Mouse (Mus musculus): ENCODE measurements at regions not wholly inside any gene's neighbourhood (a gene's known extent, or its start where the extent isn't known, plus 50 kb on each side); places are given as distances from the start of the nearest gene placed in this dataset.

GRCm38 (mm10) chr10:118993819-118994574, 124.0 kb upstream of the Dyrk2 start:
- no peak for ATAC-seq (ENCODE audit: insufficient read depth, low FRiP score, low read depth)
- Histone ChIP-seq H3K4me1 (no peaks in the 10 kb centered on the region), H3K27ac (no peak overlapping the region), H3K9me3 (no peaks in the 10 kb centered on the region), H3K9ac (no peak overlapping the region), H3K4me2 (no peak overlapping the region), H3K4me3 (replicated peaks) (no peak overlapping the region), H3K36me3 (no peaks in the 10 kb centered on the region), H3K27me3 (replicated peaks) (no peaks in the 10 kb centered on the region)
- WGBS: 58% methylated on average over 15 of the region's 15 CpGs

- Histone ChIP-seq H3K9ac (no peak overlapping the region), H3K4me2 (no peak overlapping the region), H3K27me3 (replicated peaks) (no peaks in the 10 kb centered on the region), H3K27ac (no peak overlapping the region), H3K4me3 (replicated peaks) (no peak overlapping the region), H3K9me3 (no peaks in the 10 kb centered on the region), H3K36me3 (no peaks in the 10 kb centered on the region), H3K4me1 (no peaks in the 10 kb centered on the region)
- WGBS: 47% methylated on average over 7 of the region's 7 CpGs
- ATAC-seq (ENCODE audit: insufficient read depth, low FRiP score, low read depth): no peak
Observed at GRCm38 (mm10) chr10:118991213-118991612, 121.2 kb upstream of the Dyrk2 start.

- no peak for ATAC-seq (ENCODE audit: insufficient read depth, low FRiP score, low read depth)
- WGBS: 80% methylated on average over 6 of the region's 6 CpGs
- H3K9ac ChIP-seq: no peak overlapping the region
Observed at GRCm38 (mm10) chr10:118990500-118990899, 120.5 kb upstream of the Dyrk2 start.

GRCm38 (mm10) chr10:118989812-118990211, 119.8 kb upstream of the Dyrk2 start:
- no peak overlapping the region for H3K27ac ChIP-seq
- H3K9ac ChIP-seq: no peak overlapping the region
- no peaks in the 10 kb centered on the region for H3K4me1 ChIP-seq
- ATAC-seq (ENCODE audit: insufficient read depth, low FRiP score, low read depth): no peak
- H3K27me3 ChIP-seq (replicated peaks): no peaks in the 10 kb centered on the region
- no peak overlapping the region for H3K4me2 ChIP-seq
- 66% methylated on average over 10 of the region's 10 CpGs for WGBS
- no peak overlapping the region for H3K4me3 ChIP-seq (replicated peaks)
- H3K9me3 ChIP-seq: no peaks in the 10 kb centered on the region
- H3K36me3 ChIP-seq: no peaks in the 10 kb centered on the region

More at GRCm38 (mm10) chr10:118990500-118990899, 120.5 kb upstream of the Dyrk2 start:
- Histone ChIP-seq H3K4me3 (replicated peaks) (no peak overlapping the region), H3K27ac (no peak overlapping the region), H3K4me1 (no peaks in the 10 kb centered on the region), H3K36me3 (no peaks in the 10 kb centered on the region), H3K27me3 (replicated peaks) (no peaks in the 10 kb centered on the region), H3K9me3 (no peaks in the 10 kb centered on the region), H3K4me2 (no peak overlapping the region)

- Histone ChIP-seq H3K9ac (no peak overlapping the region), H3K27ac (no peak overlapping the region; the same call in 1 of the 2 replicates), H3K4me2 (no peak overlapping the region), H3K36me3 (no peaks in the 10 kb centered on the region), H3K9me3 (no peaks in the 10 kb centered on the region), H3K4me1 (no peaks in the 10 kb centered on the region), H3K27me3 (replicated peaks) (no peaks in the 10 kb centered on the region), H3K4me3 (replicated peaks) (no peak overlapping the region)
- no peak for ATAC-seq (ENCODE audit: insufficient read depth, low FRiP score, low read depth)
- 88% methylated on average over 6 of the region's 6 CpGs for WGBS
Observed at GRCm38 (mm10) chr10:118988249-118988648, 118.2 kb upstream of the Dyrk2 start.

GRCm38 (mm10) chr10:118984580-118984979, 114.6 kb upstream of the Dyrk2 start:
- H3K27me3 ChIP-seq (replicated peaks): no peaks in the 10 kb centered on the region
- H3K4me1 ChIP-seq: no peaks in the 10 kb centered on the region
- WGBS: 79% methylated on average over 5 of the region's 5 CpGs
- no peak overlapping the region for H3K4me2 ChIP-seq
- H3K4me3 ChIP-seq (replicated peaks): no peak overlapping the region
- no peak for ATAC-seq (ENCODE audit: insufficient read depth, low FRiP score, low read depth)
- no peak overlapping the region for H3K27ac ChIP-seq
- no peaks in the 10 kb centered on the region for H3K9me3 ChIP-seq
- H3K36me3 ChIP-seq: no peaks in the 10 kb centered on the region
- no peak overlapping the region for H3K9ac ChIP-seq

GRCm38 (mm10) chr10:118981446-118981845, 111.4 kb upstream of the Dyrk2 start:
- no peak for ATAC-seq (ENCODE audit: insufficient read depth, low FRiP score, low read depth)
- H3K4me3 ChIP-seq (replicated peaks): no peak overlapping the region
- H3K9ac ChIP-seq: no peak overlapping the region
- no peak overlapping the region for H3K4me2 ChIP-seq
- no peaks in the 10 kb centered on the region for H3K4me1 ChIP-seq
- no peaks in the 10 kb centered on the region for H3K27me3 ChIP-seq (replicated peaks)
- H3K36me3 ChIP-seq: no peaks in the 10 kb centered on the region
- H3K27ac ChIP-seq: no peak overlapping the region
- H3K9me3 ChIP-seq: no peaks in the 10 kb centered on the region
- 75% methylated on average over 5 of the region's 5 CpGs for WGBS

- Histone ChIP-seq H3K4me1 (no peaks in the 10 kb centered on the region), H3K4me2 (no peak overlapping the region), H3K27ac (no peak overlapping the region), H3K36me3 (no peaks in the 10 kb centered on the region), H3K9ac (no peak overlapping the region), H3K4me3 (replicated peaks) (no peak overlapping the region), H3K9me3 (no peaks in the 10 kb centered on the region), H3K27me3 (replicated peaks) (no peaks in the 10 kb centered on the region)
- 33% methylated on average over 13 of the region's 13 CpGs for WGBS
- peak; percentile 40; the same call in 1 of the 2 replicates for ATAC-seq (ENCODE audit: insufficient read depth, low FRiP score, low read depth)
Observed at GRCm38 (mm10) chr10:118979339-118979738, 109.3 kb upstream of the Dyrk2 start.

- H3K4me2 ChIP-seq: no peak overlapping the region
- H3K9me3 ChIP-seq: no peaks in the 10 kb centered on the region
- no peak overlapping the region for H3K27ac ChIP-seq
- H3K4me3 ChIP-seq (replicated peaks): no peak overlapping the region
- no peaks in the 10 kb centered on the region for H3K4me1 ChIP-seq
- H3K36me3 ChIP-seq: no peaks in the 10 kb centered on the region
- no peaks in the 10 kb centered on the region for H3K27me3 ChIP-seq (replicated peaks)
- ATAC-seq (ENCODE audit: insufficient read depth, low FRiP score, low read depth): no peak
- H3K9ac ChIP-seq: no peak overlapping the region
- 70% methylated on average over 10 of the region's 10 CpGs for WGBS
Observed at GRCm38 (mm10) chr10:118978181-118978743, 108.3 kb upstream of the Dyrk2 start.

- no peak overlapping the region for H3K27ac ChIP-seq
- H3K36me3 ChIP-seq: no peaks in the 10 kb centered on the region
- no peak for ATAC-seq (ENCODE audit: insufficient read depth, low FRiP score, low read depth)
- H3K9me3 ChIP-seq: no peaks in the 10 kb centered on the region
- 86% methylated on average over 10 of the region's 10 CpGs for whole genome bisulfite sequencing
- no peaks in the 10 kb centered on the region for H3K27me3 ChIP-seq (replicated peaks)
- no peaks in the 10 kb centered on the region for H3K4me1 ChIP-seq
- H3K9ac ChIP-seq: no peak overlapping the region
- no peak overlapping the region for H3K4me3 ChIP-seq (replicated peaks)
- no peak overlapping the region for H3K4me2 ChIP-seq
Observed at GRCm38 (mm10) chr10:118976447-118976846, 106.4 kb upstream of the Dyrk2 start.

- WGBS: 84% methylated on average over 2 of the region's 2 CpGs
- no peak for ATAC-seq (ENCODE audit: insufficient read depth, low FRiP score, low read depth)
- Histone ChIP-seq H3K36me3 (no peaks in the 10 kb centered on the region), H3K4me3 (replicated peaks) (no peak overlapping the region), H3K4me1 (no peaks in the 10 kb centered on the region), H3K27me3 (replicated peaks) (no peaks in the 10 kb centered on the region), H3K4me2 (no peak overlapping the region), H3K27ac (no peak overlapping the region), H3K9me3 (no peaks in the 10 kb centered on the region), H3K9ac (no peak overlapping the region)
Observed at GRCm38 (mm10) chr10:118975772-118976171, 105.8 kb upstream of the Dyrk2 start.

GRCm38 (mm10) chr10:118973324-118973723, 103.3 kb upstream of the Dyrk2 start:
- ATAC-seq (ENCODE audit: insufficient read depth, low FRiP score, low read depth): no peak
- 55% methylated on average over 4 of the region's 4 CpGs for WGBS
- no peaks in the 10 kb centered on the region for H3K9me3 ChIP-seq

More at GRCm38 (mm10) chr10:118973324-118973723, 103.3 kb upstream of the Dyrk2 start:
- no peaks in the 10 kb centered on the region for H3K27me3 ChIP-seq (replicated peaks)
- no peak overlapping the region for H3K9ac ChIP-seq
- no peak overlapping the region for H3K4me2 ChIP-seq
- no peaks in the 10 kb centered on the region for H3K36me3 ChIP-seq
- H3K4me3 ChIP-seq (replicated peaks): no peak overlapping the region
- H3K4me1 ChIP-seq: no peaks in the 10 kb centered on the region
- H3K27ac ChIP-seq: no peak overlapping the region
